Mouse (Mus musculus) embryonic facial prominence, embryonic 11.5 days (tissue): ENCODE data around the gene Dact3. TPM values are rescaled to one million over a fixed set of nuclear protein-coding genes. Genes with fewer than 3 reads are reported as not detected.

Source experiments
- ATAC-seq: fragments of 200-750 bp; cut with Nextera tagmentation; replicated peaks from 2 replicates; pipeline ENCODE4 v1.8.0; 2017; ENCODE audit warnings: low read depth; ENCODE audit not compliant: insufficient number of reproducible peaks, low FRiP score, low TSS enrichment
- DNase-seq: peaks from one replicate; pipeline ENCODE4 v3.0.0-alpha.2; 2015; ENCODE audit warnings: low spot score
- H3K27ac ChIP-seq: fragments of 300-500 bp; sonication (generic); replicated peaks from 2 replicates; pipeline ENCODE4 v1.5.1; 2014; ENCODE audit warnings: mild to moderate bottlenecking, low read depth, low read length, control low read depth
- H3K27me3 ChIP-seq: fragments of 300-500 bp; sonication (generic); 2 replicates; pipeline ENCODE4 v1.6.1; 2014; ENCODE audit warnings: mild to moderate bottlenecking, low read length, moderate library complexity, mixed read lengths; ENCODE audit not compliant: control insufficient read depth, insufficient read depth
- H3K36me3 ChIP-seq: fragments of 300-500 bp; sonication (generic); replicated peaks from 2 replicates; pipeline ENCODE4 v1.6.1; 2014; ENCODE audit warnings: low read depth, mild to moderate bottlenecking, low read length, moderate library complexity, mixed read lengths; ENCODE audit not compliant: control insufficient read depth, insufficient read depth
- H3K4me1 ChIP-seq: fragments of 300-500 bp; sonication (generic); 2 replicates; pipeline ENCODE4 v1.6.1; 2014; ENCODE audit warnings: low read length, mixed read lengths; ENCODE audit not compliant: control insufficient read depth, insufficient read depth
- H3K4me2 ChIP-seq: fragments of 300-500 bp; sonication (generic); 2 replicates; pipeline ENCODE4 v1.6.1; 2014; ENCODE audit warnings: low read depth, mild to moderate bottlenecking, control low read depth, low read length, moderate library complexity
- H3K4me3 ChIP-seq: fragments of 300-500 bp; sonication (generic); 2 replicates; pipeline ENCODE4 v1.5.1; 2014; ENCODE audit warnings: low read depth, low read length, control low read depth
- H3K9ac ChIP-seq: fragments of 300-500 bp; sonication (generic); replicated peaks from 2 replicates; pipeline ENCODE4 v1.6.1; 2014; ENCODE audit warnings: mild to moderate bottlenecking, control low read depth, low read length
- H3K9me3 ChIP-seq: fragments of 300-500 bp; sonication (generic); replicated peaks from 2 replicates; pipeline ENCODE4 v1.6.1; 2016; ENCODE audit warnings: mild to moderate bottlenecking, low read length, inconsistent platforms, mixed read lengths; ENCODE audit not compliant: control insufficient read depth
- WGBS: fragments of 180-500 bp; shearing (Covaris S2); extraction: QIAGEN DNeasy Blood & Tissue Kit; methylation state at CpG from one replicate; pipeline ENCODE4 v1.1.7; 2014; 5-methylcytosine and 5-hydroxymethylcytosine counted together
- polyA plus RNA-seq: library from polyadenylated mRNA; unstranded; fragments of >200 nt; fragmentation: Nextera tagmentation; extraction: Ambion mirVana; gene quantifications from 2 replicates; pipeline ENCODE4 v1.2.1, GENCODE M21; 2014

Dact3 gene
- polyA plus RNA-seq, 1 experiment from 2014 or later: 12.2 TPM

GRCm38 (mm10) chr7:16931968-16932627 lies 57.0 kb downstream of the Dact3 start:
- H3K9ac ChIP-seq: no peak overlapping the region
- H3K4me2 ChIP-seq: no peak overlapping the region
- no peak overlapping the region for H3K27ac ChIP-seq
- DNase-seq: peak; percentile 93
- 18% methylated on average over 14 of the region's 14 CpGs for WGBS
- H3K4me3 ChIP-seq: no peak overlapping the region
- no peaks in the 10 kb centered on the region for H3K4me1 ChIP-seq
- peak; percentile 46 for ATAC-seq
- H3K36me3 ChIP-seq: no peaks in the 10 kb centered on the region
- H3K27me3 ChIP-seq: no peaks in the 10 kb centered on the region
- H3K9me3 ChIP-seq: no peaks in the 10 kb centered on the region

GRCm38 (mm10) chr7:16932704-16933577 lies 57.8 kb downstream of the Dact3 start:
- H3K4me3 ChIP-seq: no peak overlapping the region
- H3K9me3 ChIP-seq: no peaks in the 10 kb centered on the region
- ATAC-seq: no peak
- WGBS: 40% methylated on average over 14 of the region's 14 CpGs
- H3K4me2 ChIP-seq: no peak overlapping the region
- no peaks in the 10 kb centered on the region for H3K27me3 ChIP-seq
- DNase-seq: peak; percentile 72
- no peak overlapping the region for H3K9ac ChIP-seq
- H3K36me3 ChIP-seq: no peaks in the 10 kb centered on the region
- H3K27ac ChIP-seq: no peak overlapping the region
- H3K4me1 ChIP-seq: no peaks in the 10 kb centered on the region

Other genes with a start within 250 kb of the Dact3 start
- gene Ceacam15, start 199.6 kb upstream of the Dact3 start, polyA plus RNA-seq: not detected in 2 replicates
- gene Ceacam9, start 153.4 kb upstream of the Dact3 start, polyA plus RNA-seq: not detected in 2 replicates
- gene Ap2s1, start 136.9 kb upstream of the Dact3 start, polyA plus RNA-seq: 262 and 279 TPM in 2 replicates
- gene Slc1a5, start 94.0 kb upstream of the Dact3 start, polyA plus RNA-seq: 19.6 and 19.7 TPM in 2 replicates
- 102 and 121 TPM in 2 replicates for gene Strn4, start 59.4 kb upstream of the Dact3 start, polyA plus RNA-seq
- 21.0 and 24.9 TPM in 2 replicates for gene Fkrp, start 58.6 kb upstream of the Dact3 start, polyA plus RNA-seq
- 10.1 and 11.4 TPM in 2 replicates for gene Prkd2, start 32.4 kb upstream of the Dact3 start, polyA plus RNA-seq
- 16.0 and 19.8 TPM in 2 replicates for gene Gng8, start 16.5 kb downstream of the Dact3 start, polyA plus RNA-seq
- gene Ptgir, start 31.2 kb downstream of the Dact3 start, polyA plus RNA-seq: 0.87 and 1.1 TPM in 2 replicates
- gene Calm3, start 48.8 kb downstream of the Dact3 start, polyA plus RNA-seq: 227 and 237 TPM in 2 replicates
- gene Pnmal2, start 69.4 kb downstream of the Dact3 start, polyA plus RNA-seq: 3.7 and 4.2 TPM in 2 replicates
- gene Pnmal1, start 84.4 kb downstream of the Dact3 start, polyA plus RNA-seq: 5.3 and 6.6 TPM in 2 replicates
- gene Gm42372, start 107.8 kb downstream of the Dact3 start, polyA plus RNA-seq: 0.52 and 0.63 TPM in 2 replicates
- gene Ccdc8, start 117.4 kb downstream of the Dact3 start, polyA plus RNA-seq: 15.9 and 17.1 TPM in 2 replicates
- 100 and 102 TPM in 2 replicates for gene Ppp5c, start 152.6 kb downstream of the Dact3 start, polyA plus RNA-seq
- gene Hif3a, start 187.1 kb downstream of the Dact3 start, polyA plus RNA-seq: 6.7 TPM in 2 replicates
- gene Psg16, start 198.7 kb downstream of the Dact3 start, polyA plus RNA-seq: 0.10 and 0.11 TPM in 2 replicates